Mouse (Mus musculus): ENCODE data around the gene Yars. TPM values are rescaled to one million over a fixed set of nuclear protein-coding genes. Genes with fewer than 3 reads are reported as not detected.
A peak's percentile ranks its signal among the peaks of the same experiment; 100 is the strongest.

The Yars gene
- polyA plus RNA-seq, 1 experiment from 2014 or later = 112 TPM

DNA sequence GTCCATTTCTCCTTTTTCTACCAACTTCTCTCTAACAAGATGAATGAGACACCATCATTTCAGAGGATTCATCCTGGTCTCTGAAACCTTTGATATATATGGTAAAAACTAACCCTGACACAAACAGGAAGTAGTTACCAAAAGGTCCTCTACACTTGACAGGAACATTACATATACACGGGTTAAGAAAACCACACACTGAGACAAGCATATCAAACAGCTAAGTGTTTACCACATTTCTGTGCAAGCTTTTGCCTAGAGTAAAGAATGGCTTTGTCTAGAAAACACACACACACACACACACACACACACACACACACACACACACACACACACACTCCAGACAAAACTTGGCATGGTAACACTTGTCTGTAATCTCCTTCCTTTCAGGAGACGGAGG lies 43.2 kb upstream of the Yars start:
- no peaks in the 10 kb centered on the region for H3K9me3 ChIP-seq (ENCODE audit: control insufficient read depth, low read length)
- peaks cover 9% of the 10 kb centered on the region for H3K36me3 ChIP-seq (ENCODE audit: control insufficient read depth, insufficient read depth, low read length)
- peaks cover 28% of the 10 kb centered on the region for H3K4me1 ChIP-seq (ENCODE audit: control insufficient read depth, insufficient read depth, low read depth, low read length)
- 80% methylated on average over 2 of the region's 2 CpGs for WGBS
- H3K27ac ChIP-seq (ENCODE audit: low read depth, low read length) = no peak overlapping the region
- H3K9ac ChIP-seq (ENCODE audit: low read depth, low read length) = no peak overlapping the region
- no peak for ATAC-seq
- no peak overlapping the region for H3K4me3 ChIP-seq (ENCODE audit: low read length)
- no peak overlapping the region for H3K4me2 ChIP-seq (ENCODE audit: low read length)
- no peaks in the 10 kb centered on the region for H3K27me3 ChIP-seq (replicated peaks; ENCODE audit: control insufficient read depth, insufficient read depth, low read length)

DNA sequence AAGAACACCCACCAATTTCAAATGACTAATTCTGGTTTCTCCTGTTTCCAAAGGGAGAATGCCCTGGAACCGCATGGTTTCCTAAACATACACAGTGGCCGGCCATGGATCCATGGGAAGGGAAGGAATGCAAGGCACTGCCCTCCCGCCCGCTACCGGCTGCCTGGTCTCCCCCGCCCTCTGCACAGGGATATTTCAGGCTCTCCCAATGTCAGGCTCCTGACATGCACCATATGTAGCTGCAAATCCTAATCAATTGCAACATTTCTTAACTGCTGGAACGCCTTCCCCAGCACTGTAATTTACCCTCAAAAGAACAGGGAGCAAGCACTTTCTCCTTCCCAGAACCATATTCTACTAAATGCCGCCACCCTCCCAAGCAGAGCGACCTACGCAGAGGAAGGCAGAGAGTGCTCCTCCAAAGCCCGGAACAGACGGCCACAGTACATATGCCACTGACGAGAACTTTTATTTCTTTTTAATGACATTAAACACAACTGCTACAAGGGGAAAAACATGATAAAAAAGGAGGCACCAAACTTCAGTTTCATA lies 41.9 kb upstream of the Yars start:
- Histone ChIP-seq H3K27ac (ENCODE audit: low read depth, low read length) (no peak overlapping the region), H3K36me3 (ENCODE audit: control insufficient read depth, insufficient read depth, low read length) (peaks cover 15% of the 10 kb centered on the region), H3K4me2 (ENCODE audit: low read length) (no peak overlapping the region), H3K9me3 (ENCODE audit: control insufficient read depth, low read length) (no peaks in the 10 kb centered on the region), H3K4me3 (ENCODE audit: low read length) (no peak overlapping the region), H3K9ac (ENCODE audit: low read depth, low read length) (no peak overlapping the region), H3K4me1 (ENCODE audit: control insufficient read depth, insufficient read depth, low read depth, low read length) (peaks cover 18% of the 10 kb centered on the region), H3K27me3 (replicated peaks; ENCODE audit: control insufficient read depth, insufficient read depth, low read length) (no peaks in the 10 kb centered on the region)
- 78% methylated on average over 13 of the region's 13 CpGs for WGBS
- ATAC-seq = no peak

DNA sequence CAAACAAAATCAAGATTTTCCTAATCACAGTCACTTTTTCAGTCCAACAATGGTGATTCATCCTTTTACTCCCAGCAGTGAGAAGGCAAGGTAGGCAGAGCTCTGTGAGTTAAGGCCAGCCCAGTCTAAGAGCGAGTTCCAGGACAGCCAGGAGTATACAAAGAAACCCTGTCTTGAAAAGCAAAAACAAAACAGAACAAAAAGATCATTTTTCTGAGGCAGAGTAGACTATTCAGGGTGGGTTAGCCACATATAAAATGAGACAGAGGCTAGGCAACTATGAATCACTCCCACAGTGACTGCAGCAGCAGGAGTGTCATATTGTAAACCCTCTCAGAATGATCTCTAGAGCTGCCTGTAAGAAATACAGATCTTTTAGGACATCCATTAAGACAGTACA lies 40.2 kb upstream of the Yars start:
- Histone ChIP-seq H3K27ac (ENCODE audit: low read depth, low read length) (no peak overlapping the region), H3K9me3 (ENCODE audit: control insufficient read depth, low read length) (no peaks in the 10 kb centered on the region), H3K9ac (ENCODE audit: low read depth, low read length) (no peak overlapping the region), H3K36me3 (ENCODE audit: control insufficient read depth, insufficient read depth, low read length) (peaks cover 20% of the 10 kb centered on the region), H3K4me3 (ENCODE audit: low read length) (no peak overlapping the region), H3K4me2 (ENCODE audit: low read length) (no peak overlapping the region), H3K4me1 (ENCODE audit: control insufficient read depth, insufficient read depth, low read depth, low read length) (peaks cover 10% of the 10 kb centered on the region), H3K27me3 (replicated peaks; ENCODE audit: control insufficient read depth, insufficient read depth, low read length) (no peaks in the 10 kb centered on the region)
- no peak for ATAC-seq
- WGBS = 76% methylated on average over 1 of the region's 1 CpGs

DNA sequence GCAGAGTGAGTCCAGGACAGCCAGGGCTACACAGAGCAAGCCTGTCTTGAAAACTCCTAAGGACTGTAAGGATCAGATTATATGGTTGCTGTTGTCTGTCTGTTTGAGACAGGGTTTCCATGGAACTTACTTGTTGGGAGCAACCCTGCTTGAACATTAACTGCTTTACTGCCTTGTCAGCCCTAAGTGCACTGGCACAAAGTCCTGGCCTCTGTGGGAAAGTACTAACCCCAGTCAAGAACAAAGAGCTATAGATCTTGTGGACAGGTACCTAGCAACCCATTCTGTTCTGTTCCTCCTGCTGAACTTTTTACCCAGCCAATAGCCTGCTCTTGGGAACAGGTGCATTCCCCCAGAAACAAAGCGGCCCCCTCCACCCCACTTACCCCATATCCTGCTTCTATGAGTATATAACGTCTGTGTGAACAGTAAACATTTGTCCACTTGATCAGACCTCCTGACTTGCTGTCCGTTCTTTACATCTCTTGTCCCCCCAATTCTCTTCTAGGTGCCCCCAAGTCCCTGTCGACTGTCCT lies 38.2 kb upstream of the Yars start:
- no peaks in the 10 kb centered on the region for H3K27me3 ChIP-seq (replicated peaks; ENCODE audit: control insufficient read depth, insufficient read depth, low read length)
- WGBS = 74% methylated on average over 4 of the region's 4 CpGs
- no peak overlapping the region for H3K4me2 ChIP-seq (ENCODE audit: low read length)
- H3K9ac ChIP-seq (ENCODE audit: low read depth, low read length) = no peak overlapping the region
- H3K36me3 ChIP-seq (ENCODE audit: control insufficient read depth, insufficient read depth, low read length) = peaks cover 24% of the 10 kb centered on the region
- no peak overlapping the region for H3K27ac ChIP-seq (ENCODE audit: low read depth, low read length)
- ATAC-seq = 0 out of 2 replicates have a peak, but pooled peaks have one; percentile 30
- no peaks in the 10 kb centered on the region for H3K4me1 ChIP-seq (ENCODE audit: control insufficient read depth, insufficient read depth, low read depth, low read length)
- H3K9me3 ChIP-seq (ENCODE audit: control insufficient read depth, low read length) = no peaks in the 10 kb centered on the region
- no peak overlapping the region for H3K4me3 ChIP-seq (ENCODE audit: low read length)

DNA sequence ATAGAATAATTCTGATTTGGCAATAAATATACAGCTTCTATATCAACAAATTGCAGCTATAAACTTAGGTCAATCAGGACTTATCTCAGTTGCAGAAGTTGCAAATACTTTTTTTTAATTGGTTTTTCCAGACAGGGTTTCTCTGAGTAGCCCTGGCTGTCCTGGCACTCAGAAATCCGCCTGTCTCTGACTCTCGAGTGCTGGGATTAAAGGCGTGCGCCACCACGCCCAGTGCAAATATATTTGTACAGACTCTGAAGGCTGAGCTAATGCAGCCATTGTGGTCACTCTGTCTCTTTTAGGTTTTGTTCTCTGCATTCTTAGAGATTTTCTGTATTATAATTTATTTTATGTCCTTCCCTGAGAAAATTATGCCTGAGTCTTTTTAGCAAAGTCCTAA lies 32.0 kb upstream of the Yars start:
- no peak overlapping the region for H3K27ac ChIP-seq (ENCODE audit: low read depth, low read length)
- 93% methylated on average over 5 of the region's 5 CpGs for WGBS
- no peaks in the 10 kb centered on the region for H3K4me1 ChIP-seq (ENCODE audit: control insufficient read depth, insufficient read depth, low read depth, low read length)
- H3K4me2 ChIP-seq (ENCODE audit: low read length) = no peak overlapping the region
- no peaks in the 10 kb centered on the region for H3K27me3 ChIP-seq (replicated peaks; ENCODE audit: control insufficient read depth, insufficient read depth, low read length)
- no peak for ATAC-seq
- H3K4me3 ChIP-seq (ENCODE audit: low read length) = no peak overlapping the region
- peaks cover 13% of the 10 kb centered on the region for H3K36me3 ChIP-seq (ENCODE audit: control insufficient read depth, insufficient read depth, low read length)
- no peaks in the 10 kb centered on the region for H3K9me3 ChIP-seq (ENCODE audit: control insufficient read depth, low read length)
- H3K9ac ChIP-seq (ENCODE audit: low read depth, low read length) = no peak overlapping the region

DNA sequence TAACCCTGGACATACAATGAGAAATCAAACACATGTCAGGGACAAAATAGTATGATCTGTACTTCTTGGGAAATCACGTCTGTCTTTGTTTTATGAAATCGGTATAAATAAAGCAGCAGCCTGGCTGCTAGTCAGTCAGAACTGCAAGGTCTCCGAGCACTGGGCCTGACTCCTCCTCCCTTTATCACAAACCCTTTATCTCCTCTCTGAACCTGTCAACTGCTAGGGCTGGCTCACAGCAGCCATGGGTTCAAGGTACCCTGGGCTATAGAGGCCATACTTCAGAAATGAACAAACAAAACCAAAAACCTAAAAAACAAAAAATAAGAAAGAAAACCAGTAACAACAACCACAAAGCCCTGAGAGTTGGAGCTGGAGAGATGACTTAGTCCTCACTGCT lies 31.0 kb upstream of the Yars start:
- WGBS = 74% methylated on average over 3 of the region's 3 CpGs
- H3K4me3 ChIP-seq (ENCODE audit: low read length) = no peak overlapping the region
- no peak overlapping the region for H3K9ac ChIP-seq (ENCODE audit: low read depth, low read length)
- no peak overlapping the region for H3K4me2 ChIP-seq (ENCODE audit: low read length)
- H3K36me3 ChIP-seq (ENCODE audit: control insufficient read depth, insufficient read depth, low read length) = peaks cover 10% of the 10 kb centered on the region; the same call in 1 of the 2 replicates
- H3K9me3 ChIP-seq (ENCODE audit: control insufficient read depth, low read length) = no peaks in the 10 kb centered on the region
- H3K4me1 ChIP-seq (ENCODE audit: control insufficient read depth, insufficient read depth, low read depth, low read length) = no peaks in the 10 kb centered on the region
- H3K27me3 ChIP-seq (replicated peaks; ENCODE audit: control insufficient read depth, insufficient read depth, low read length) = no peaks in the 10 kb centered on the region
- no peak for ATAC-seq
- no peak overlapping the region for H3K27ac ChIP-seq (ENCODE audit: low read depth, low read length)

DNA sequence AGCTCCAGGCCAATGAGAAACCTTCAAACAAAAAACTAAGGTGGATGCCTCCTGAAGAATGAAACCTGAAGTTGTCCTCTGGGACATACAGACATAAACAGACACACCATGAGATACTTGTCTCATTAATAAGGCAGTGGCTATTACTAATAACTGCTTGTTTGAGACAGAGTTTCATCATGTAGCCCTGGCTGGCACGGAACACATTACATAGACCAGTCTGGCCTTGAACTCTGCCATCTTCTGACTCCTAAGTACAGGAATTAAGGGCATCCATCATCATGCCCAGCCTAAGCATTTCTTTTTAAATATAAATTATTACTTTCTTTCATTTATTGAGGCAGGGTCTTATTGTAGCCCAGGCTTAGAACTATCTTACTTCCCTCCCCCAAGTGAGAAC lies 28.5 kb upstream of the Yars start:
- 88% methylated on average over 1 of the region's 1 CpGs for WGBS
- peaks cover 10% of the 10 kb centered on the region; the same call in 1 of the 2 replicates for H3K36me3 ChIP-seq (ENCODE audit: control insufficient read depth, insufficient read depth, low read length)
- ATAC-seq = no peak

DNA sequence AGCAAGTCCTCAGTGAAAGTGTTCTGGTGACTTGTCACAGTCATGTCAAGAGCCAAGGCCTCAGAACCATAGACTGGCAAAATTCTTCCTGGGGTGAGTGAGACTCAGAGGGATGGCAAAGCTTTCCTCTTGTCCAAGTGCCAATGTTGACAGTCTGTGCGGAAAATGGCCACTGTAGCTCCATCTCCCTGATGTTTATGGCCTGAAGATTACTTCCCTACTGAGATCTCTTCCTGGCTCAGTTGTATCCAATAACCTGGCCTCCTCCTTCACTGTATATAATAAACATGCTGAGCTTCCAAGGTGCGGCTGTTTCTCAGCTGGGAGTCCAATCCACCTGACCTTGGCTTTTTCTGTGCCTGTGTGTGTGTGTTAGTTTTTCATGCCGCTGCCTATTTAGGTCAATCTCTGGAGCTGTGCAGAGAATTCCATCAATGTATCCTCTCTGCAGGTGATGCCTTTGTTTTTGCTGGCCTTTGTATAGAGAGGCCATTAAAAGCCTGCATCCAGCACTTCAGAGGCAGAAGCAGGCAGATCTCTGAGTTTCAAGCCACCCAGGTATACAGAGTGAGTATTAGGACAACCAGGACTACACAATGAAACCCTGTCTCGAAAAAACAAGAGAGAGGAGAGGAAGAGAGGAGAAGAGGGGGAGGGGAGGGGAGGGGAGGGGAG lies 27.8 kb upstream of the Yars start:
- no peak for ATAC-seq
- H3K36me3 ChIP-seq (ENCODE audit: control insufficient read depth, insufficient read depth, low read length) = peaks cover 9% of the 10 kb centered on the region; the same call in 1 of the 2 replicates
- WGBS = 75% methylated on average over 4 of the region's 4 CpGs

More for the DNA sequence above, 28.5 kb upstream of the Yars start:
- Histone ChIP-seq H3K9me3 (ENCODE audit: control insufficient read depth, low read length) (no peaks in the 10 kb centered on the region), H3K27ac (ENCODE audit: low read depth, low read length) (no peak overlapping the region), H3K4me3 (ENCODE audit: low read length) (no peak overlapping the region), H3K27me3 (replicated peaks; ENCODE audit: control insufficient read depth, insufficient read depth, low read length) (no peaks in the 10 kb centered on the region), H3K9ac (ENCODE audit: low read depth, low read length) (no peak overlapping the region), H3K4me2 (ENCODE audit: low read length) (no peak overlapping the region), H3K4me1 (ENCODE audit: control insufficient read depth, insufficient read depth, low read depth, low read length) (no peaks in the 10 kb centered on the region)

DNA sequence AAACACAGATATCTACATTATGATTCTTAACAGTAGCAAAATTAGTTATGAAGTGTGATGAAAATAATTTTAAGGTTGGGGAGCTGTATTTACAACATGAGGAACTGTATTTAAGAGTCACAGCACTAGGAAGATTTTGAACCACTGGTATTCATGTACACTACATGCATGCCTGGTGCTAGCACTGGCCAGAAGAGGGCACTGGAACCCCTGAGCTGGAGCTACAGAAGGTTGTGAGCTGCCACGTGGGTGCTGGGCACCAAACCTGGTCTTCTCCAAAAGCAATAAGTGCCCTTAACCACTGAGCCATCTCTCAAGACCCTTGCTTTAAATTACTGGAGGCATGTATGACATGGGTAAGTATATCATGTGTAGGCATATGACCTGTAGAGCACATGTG lies 17.0 kb upstream of the Yars start:
- no peak overlapping the region for H3K9ac ChIP-seq (ENCODE audit: low read depth, low read length)
- H3K36me3 ChIP-seq (ENCODE audit: control insufficient read depth, insufficient read depth, low read length) = peaks cover 23% of the 10 kb centered on the region
- H3K4me3 ChIP-seq (ENCODE audit: low read length) = no peak overlapping the region
- no peaks in the 10 kb centered on the region for H3K27me3 ChIP-seq (replicated peaks; ENCODE audit: control insufficient read depth, insufficient read depth, low read length)
- 54% methylated on average over 1 of the region's 1 CpGs for WGBS
- no peak overlapping the region for H3K27ac ChIP-seq (ENCODE audit: low read depth, low read length)
- no peak for ATAC-seq
- H3K9me3 ChIP-seq (ENCODE audit: control insufficient read depth, low read length) = no peaks in the 10 kb centered on the region
- H3K4me2 ChIP-seq (ENCODE audit: low read length) = no peak overlapping the region
- H3K4me1 ChIP-seq (ENCODE audit: control insufficient read depth, insufficient read depth, low read depth, low read length) = no peaks in the 10 kb centered on the region

More for the DNA sequence above, 27.8 kb upstream of the Yars start:
- H3K4me1 ChIP-seq (ENCODE audit: control insufficient read depth, insufficient read depth, low read depth, low read length) = no peaks in the 10 kb centered on the region
- no peak overlapping the region for H3K27ac ChIP-seq (ENCODE audit: low read depth, low read length)
- no peak overlapping the region for H3K9ac ChIP-seq (ENCODE audit: low read depth, low read length)
- H3K9me3 ChIP-seq (ENCODE audit: control insufficient read depth, low read length) = no peaks in the 10 kb centered on the region
- H3K27me3 ChIP-seq (replicated peaks; ENCODE audit: control insufficient read depth, insufficient read depth, low read length) = no peaks in the 10 kb centered on the region
- H3K4me3 ChIP-seq (ENCODE audit: low read length) = no peak overlapping the region
- H3K4me2 ChIP-seq (ENCODE audit: low read length) = no peak overlapping the region

All from hindbrain, embryonic 16.5 days (tissue).